Mouse (Mus musculus) testis, adult 2 months (tissue): ENCODE results near the gene Supt3.

ENCODE experiments used
- CTCF ChIP-seq: fragments of 200-500 bp; IDR thresholded peaks from 2 replicates; pipeline ENCODE4 v1.5.1; 2012; ENCODE audit warnings: low read depth, mild to moderate bottlenecking, inconsistent platforms, low read length, moderate library complexity; ENCODE audit not compliant: control insufficient read depth, insufficient read depth, insufficient replicate concordance
- POLR2A ChIP-seq: fragments of 200-500 bp; IDR thresholded peaks from 2 replicates; pipeline ENCODE4 v1.6.1; 2012; ENCODE audit warnings: low read depth, mild to moderate bottlenecking, inconsistent platforms, low read length, moderate library complexity; ENCODE audit not compliant: control insufficient read depth

GRCm38 (mm10) chr17:45144656-45145055, 367.7 kb downstream of the Supt3 start:
- TF ChIP-seq CTCF (no peak), POLR2A (no peak)
